Mouse (Mus musculus): Measurements from ENCODE around the gene Mroh2b. TPM values are rescaled to one million over a fixed set of nuclear protein-coding genes. Genes with fewer than 3 reads are reported as not detected.

The Mroh2b gene
- not detected in 2 replicates for polyA plus RNA-seq (2016; fragmentation: Nextera tagmentation; extraction: Ambion mirVana)

GRCm38 (mm10) chr15:4898437-4898836, at the start of gene Mroh2b:
Mroh2b (plus strand) TSS chr15:4898737.
- Histone ChIP-seq H3K4me1 (no peaks in the 10 kb centered on the region), H3K9me3 (no peaks in the 10 kb centered on the region), H3K27me3 (replicated peaks; ENCODE audit: low read depth, poor library complexity, severe bottlenecking) (no peaks in the 10 kb centered on the region), H3K4me3 (no peak within 1 kb of the TSS), H3K27ac (replicated peaks) (no peak within 1 kb of the TSS), H3K36me3 (replicated peaks) (no peaks in the 10 kb centered on the region)
- WGBS, result 87% methylated on average over 1 of the region's 1 CpGs
- no peak for DNase-seq (ENCODE audit: low spot score)

GRCm38 (mm10) chr15:4850015-4850414, 48.5 kb upstream of the Mroh2b start:
- no peaks in the 10 kb centered on the region for H3K4me1 ChIP-seq
- DNase-seq (ENCODE audit: low spot score), result no peak
- H3K9me3 ChIP-seq, result no peaks in the 10 kb centered on the region
- H3K36me3 ChIP-seq (replicated peaks), result no peaks in the 10 kb centered on the region
- 86% methylated on average over 1 of the region's 1 CpGs for WGBS
- no peak overlapping the region for H3K4me3 ChIP-seq
- no peak overlapping the region for H3K27ac ChIP-seq (replicated peaks)
- H3K27me3 ChIP-seq (replicated peaks; ENCODE audit: low read depth, poor library complexity, severe bottlenecking), result no peaks in the 10 kb centered on the region

- WGBS, result 65% methylated on average over 3 of the region's 3 CpGs
- Histone ChIP-seq H3K27ac (replicated peaks) (no peak overlapping the region), H3K9me3 (no peaks in the 10 kb centered on the region), H3K4me1 (no peaks in the 10 kb centered on the region), H3K27me3 (replicated peaks; ENCODE audit: low read depth, poor library complexity, severe bottlenecking) (no peaks in the 10 kb centered on the region), H3K4me3 (no peak overlapping the region), H3K36me3 (replicated peaks) (no peaks in the 10 kb centered on the region)
- DNase-seq (ENCODE audit: low spot score), result no peak
These were observed 3.6 kb upstream of the Mroh2b start for GRCm38 (mm10) chr15:4894962-4895361.

- Histone ChIP-seq H3K4me1 (no peaks in the 10 kb centered on the region), H3K27ac (replicated peaks) (no peak overlapping the region), H3K9me3 (no peaks in the 10 kb centered on the region), H3K36me3 (replicated peaks) (no peaks in the 10 kb centered on the region), H3K4me3 (no peak overlapping the region), H3K27me3 (replicated peaks; ENCODE audit: low read depth, poor library complexity, severe bottlenecking) (no peaks in the 10 kb centered on the region)
- no peak for DNase-seq (ENCODE audit: low spot score)
- WGBS, result 88% methylated on average over 8 of the region's 8 CpGs
These were observed 36.2 kb downstream of the Mroh2b start for GRCm38 (mm10) chr15:4934731-4935130.

GRCm38 (mm10) chr15:4973355-4973754, 74.8 kb downstream of the Mroh2b start:
- Histone ChIP-seq H3K36me3 (replicated peaks) (no peaks in the 10 kb centered on the region), H3K9me3 (no peaks in the 10 kb centered on the region), H3K27ac (replicated peaks) (no peak overlapping the region), H3K4me1 (no peaks in the 10 kb centered on the region), H3K4me3 (no peak overlapping the region), H3K27me3 (replicated peaks; ENCODE audit: low read depth, poor library complexity, severe bottlenecking) (no peaks in the 10 kb centered on the region)
- WGBS, result 99% methylated on average over 1 of the region's 1 CpGs
- DNase-seq (ENCODE audit: low spot score), result no peak

GRCm38 (mm10) chr15:5002903-5003302, 104.4 kb downstream of the Mroh2b start:
- H3K27ac ChIP-seq (replicated peaks), result no peak overlapping the region
- no peaks in the 10 kb centered on the region for H3K36me3 ChIP-seq (replicated peaks)
- 48% methylated on average over 2 of the region's 2 CpGs for WGBS
- H3K9me3 ChIP-seq, result no peaks in the 10 kb centered on the region
- H3K4me3 ChIP-seq, result no peak overlapping the region
- no peak for DNase-seq (ENCODE audit: low spot score)
- H3K27me3 ChIP-seq (replicated peaks; ENCODE audit: low read depth, poor library complexity, severe bottlenecking), result no peaks in the 10 kb centered on the region
- H3K4me1 ChIP-seq, result no peaks in the 10 kb centered on the region

- no peaks in the 10 kb centered on the region for H3K9me3 ChIP-seq
- no peak overlapping the region for H3K4me3 ChIP-seq
- no peaks in the 10 kb centered on the region for H3K4me1 ChIP-seq
- no peaks in the 10 kb centered on the region for H3K36me3 ChIP-seq (replicated peaks)
- 84% methylated on average over 6 of the region's 6 CpGs for WGBS
- DNase-seq (ENCODE audit: low spot score), result no peak
- no peak overlapping the region for H3K27ac ChIP-seq (replicated peaks)
- H3K27me3 ChIP-seq (replicated peaks; ENCODE audit: low read depth, poor library complexity, severe bottlenecking), result no peaks in the 10 kb centered on the region
These were observed 105.1 kb downstream of the Mroh2b start for GRCm38 (mm10) chr15:5003503-5004196.

- no peak for DNase-seq (ENCODE audit: low spot score)
- H3K4me3 ChIP-seq, result no peak overlapping the region
- H3K36me3 ChIP-seq (replicated peaks), result no peaks in the 10 kb centered on the region
- WGBS, result 73% methylated on average over 11 of the region's 11 CpGs
- no peaks in the 10 kb centered on the region for H3K9me3 ChIP-seq
- H3K27me3 ChIP-seq (replicated peaks; ENCODE audit: low read depth, poor library complexity, severe bottlenecking), result no peaks in the 10 kb centered on the region
- H3K27ac ChIP-seq (replicated peaks), result no peak overlapping the region
- H3K4me1 ChIP-seq, result no peaks in the 10 kb centered on the region
These were observed 111.1 kb downstream of the Mroh2b start for GRCm38 (mm10) chr15:5009644-5010107.

Other genes with a start within 250 kb of the Mroh2b start
- not detected in 2 replicates for gene C6, start 171.6 kb upstream of the Mroh2b start, polyA plus RNA-seq (2016; fragmentation: Nextera tagmentation; extraction: Ambion mirVana)
- 0.08 and 0.09 TPM in 2 replicates for gene C7, start 165.0 kb downstream of the Mroh2b start, polyA plus RNA-seq (2016; fragmentation: Nextera tagmentation; extraction: Ambion mirVana)
- 0.52 and 0.95 TPM in 2 replicates for gene Card6, start 209.8 kb downstream of the Mroh2b start, polyA plus RNA-seq (2016; fragmentation: Nextera tagmentation; extraction: Ambion mirVana)
- 494 and 521 TPM in 2 replicates for gene Rpl37, start 217.9 kb downstream of the Mroh2b start, polyA plus RNA-seq (2016; fragmentation: Nextera tagmentation; extraction: Ambion mirVana)
- 15.2 and 16.0 TPM in 2 replicates for gene Prkaa1, start 245.1 kb downstream of the Mroh2b start, polyA plus RNA-seq (2016; fragmentation: Nextera tagmentation; extraction: Ambion mirVana)